Mouse (Mus musculus) lung, adult 2 months (tissue): ENCODE measurements around the gene Dcaf11. TPM values are rescaled to one million over a fixed set of nuclear protein-coding genes. Genes with fewer than 3 reads are reported as not detected.

Experiments used
- DNase-seq: peaks from one replicate; pipeline ENCODE4 v3.0.0; 2022
- H3K4me1 ChIP-seq: fragments of 200-500 bp; 2 replicates; pipeline ENCODE4 v1.6.1; 2011; ENCODE audit warnings: low read length; ENCODE audit not compliant: control insufficient read depth, insufficient read depth
- H3K4me3 ChIP-seq: fragments of 200-500 bp; replicated peaks from 2 replicates; pipeline ENCODE3; 2011; ENCODE audit warnings: low read depth, mild to moderate bottlenecking, control low read depth, low read length; ENCODE audit errors: extremely low read depth
- CTCF ChIP-seq: fragments of 200-500 bp; IDR thresholded peaks from 2 replicates; pipeline ENCODE4 v1.5.1; 2011; ENCODE audit warnings: mild to moderate bottlenecking, low read length, control low read depth; ENCODE audit not compliant: insufficient read depth
- POLR2A ChIP-seq: fragments of 200-500 bp; IDR thresholded peaks from 2 replicates; pipeline ENCODE4 v1.6.1; 2011; ENCODE audit warnings: low read depth, mild to moderate bottlenecking, control low read depth, low read length, borderline replicate concordance; ENCODE audit errors: extremely low read depth
- WGBS: fragments of 180-500 bp; shearing (Covaris S2); methylation state at CpG from one replicate; pipeline ENCODE4 v1.1.7; 2018; 5-methylcytosine and 5-hydroxymethylcytosine counted together
- polyA plus RNA-seq: library from polyadenylated mRNA; depleted of rRNA; stranded (reverse); fragments of >200 nt; gene quantifications from 2 replicates; pipeline ENCODE4 v1.2.3, GENCODE M21; 2012

The Dcaf11 gene
- polyA plus RNA-seq, 1 experiment, result 124 TPM

DNA sequence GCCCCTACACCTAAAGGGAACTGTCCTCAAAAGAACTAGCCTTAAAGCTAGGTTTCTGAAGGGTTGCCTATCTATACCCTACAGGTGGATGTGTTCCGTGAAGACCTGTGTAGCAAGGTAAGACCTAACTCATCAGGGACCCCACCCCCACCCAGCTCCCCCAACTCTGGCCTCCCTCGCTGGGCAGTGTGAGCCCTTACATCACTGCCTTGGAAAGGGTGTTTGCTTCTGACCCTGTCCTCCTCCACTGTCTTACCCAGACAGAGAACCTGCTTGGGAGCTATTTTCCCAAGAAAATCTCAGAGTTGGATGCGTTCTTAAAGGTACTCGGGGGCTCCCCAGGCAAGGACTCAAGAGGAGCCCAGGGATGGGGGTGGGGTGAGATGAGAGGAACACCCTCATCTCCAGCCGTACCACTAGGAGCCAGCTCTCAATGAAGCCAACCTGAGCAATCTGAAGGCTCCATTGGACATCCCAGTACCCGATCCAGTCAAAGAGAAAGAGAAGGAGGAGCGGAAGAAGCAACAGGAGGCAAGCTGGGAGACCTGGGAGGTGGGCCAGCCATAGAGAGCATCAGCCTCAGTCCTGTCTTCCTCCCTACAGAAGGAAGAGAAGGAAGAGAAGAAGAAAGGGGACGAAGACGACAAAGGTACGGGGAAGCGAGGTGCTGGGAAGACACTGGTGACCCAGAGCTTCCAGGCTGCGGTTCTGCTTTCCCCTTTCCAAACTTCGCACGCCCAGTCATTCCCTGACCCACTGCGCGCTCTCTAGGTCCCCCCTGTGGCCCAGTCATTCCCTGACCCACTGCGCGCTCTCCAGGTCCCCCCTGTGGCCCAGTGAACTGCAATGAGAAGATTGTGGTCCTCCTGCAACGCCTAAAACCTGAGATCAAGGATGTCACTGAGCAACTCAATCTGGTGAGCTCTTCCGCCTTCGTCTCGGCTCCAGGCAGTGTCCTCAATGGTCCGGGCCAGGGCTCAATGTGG, 20.0 kb downstream of the Dcaf11 start:
- 85% methylated on average over 23 of the region's 23 CpGs for whole genome bisulfite sequencing
- no peak for TF ChIP-seq POLR2A
- no peak for TF ChIP-seq CTCF
- H3K4me3 ChIP-seq, result no peak overlapping the region

GRCm38 (mm10) chr14:55580731-55581130, 20.9 kb downstream of the Dcaf11 start:
- WGBS, result 87% methylated on average over 16 of the region's 16 CpGs
- TF ChIP-seq CTCF (no peak), POLR2A (no peak)
- no peak for DNase-seq
- peaks cover 12% of the 10 kb centered on the region for H3K4me1 ChIP-seq
- no peak overlapping the region for H3K4me3 ChIP-seq

More for the DNA sequence above, 20.0 kb downstream of the Dcaf11 start:
- no peak for DNase-seq
- peaks cover 9% of the 10 kb centered on the region for H3K4me1 ChIP-seq

- no peak for DNase-seq
- WGBS, result 75% methylated on average over 9 of the region's 9 CpGs
These were observed 22.3 kb downstream of the Dcaf11 start for GRCm38 (mm10) chr14:55581981-55582681.

DNA sequence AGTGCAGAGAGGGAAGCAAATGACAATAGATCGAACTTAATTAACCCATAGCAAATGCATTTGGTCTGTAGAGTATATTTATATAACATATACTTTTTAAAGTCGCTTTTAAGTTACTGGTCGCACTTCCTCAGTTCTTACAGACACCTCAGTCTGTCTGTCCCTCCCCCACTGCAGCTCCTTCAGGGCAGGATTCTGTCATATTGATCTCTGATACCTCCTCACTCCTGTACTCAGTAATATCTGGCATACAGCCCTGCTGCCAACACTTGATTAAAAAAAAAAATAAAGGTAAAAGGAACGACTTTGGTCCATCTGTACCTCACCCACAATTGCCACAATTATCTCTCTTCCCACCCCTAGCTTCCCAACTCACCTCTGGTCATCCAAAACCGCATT, 24.5 kb downstream of the Dcaf11 start:
- WGBS, result 44% methylated on average over 5 of the region's 5 CpGs
- DNase-seq, result no peak
- Histone ChIP-seq H3K4me1 (peaks cover 6% of the 10 kb centered on the region), H3K4me3 (no peak overlapping the region)
- TF ChIP-seq CTCF, result no peak
- no peak for TF ChIP-seq POLR2A

More at GRCm38 (mm10) chr14:55581981-55582681, 22.3 kb downstream of the Dcaf11 start:
- Histone ChIP-seq H3K4me3 (no peak overlapping the region), H3K4me1 (peaks cover 12% of the 10 kb centered on the region)
- TF ChIP-seq POLR2A (no peak), CTCF (peak; percentile 52)

GRCm38 (mm10) chr14:55584702-55585565, 25.1 kb downstream of the Dcaf11 start, which contains the start of gene Emc9:
Gene Emc9, minus strand, starts transcription at chr14:55585302.
- peaks cover 9% of the 10 kb centered on the region for H3K4me1 ChIP-seq
- peak; percentile 73; the same call in 1 of the 2 replicates for TF ChIP-seq POLR2A
- no peak for TF ChIP-seq CTCF
- WGBS, result 6% methylated on average over 43 of the region's 43 CpGs
- peak; percentile 80 for DNase-seq
- peak within 1 kb of the TSS; percentile 78 for H3K4me3 ChIP-seq

DNA sequence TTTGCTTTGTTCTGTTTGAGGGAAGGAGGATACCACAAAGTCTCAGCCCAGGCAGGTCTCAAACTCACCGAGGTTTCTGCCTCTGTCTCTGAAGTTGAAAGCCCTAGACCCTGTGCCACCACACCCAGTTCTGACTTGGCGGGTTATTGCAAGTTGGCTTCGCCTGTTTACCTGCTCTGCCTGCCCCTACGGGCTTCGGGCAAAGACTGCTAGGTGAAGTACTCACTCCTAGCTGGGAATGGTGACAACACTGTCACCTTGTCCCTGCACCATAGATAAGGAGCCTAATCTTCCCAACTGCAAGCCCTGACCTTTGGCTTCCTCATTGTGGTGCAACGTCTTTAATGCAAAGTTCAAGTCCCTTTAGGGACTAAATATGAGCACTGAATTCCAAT, 25.8 kb downstream of the Dcaf11 start:
- DNase-seq, result peak; percentile 25
- H3K4me1 ChIP-seq, result peaks cover 11% of the 10 kb centered on the region
- H3K4me3 ChIP-seq, result peak overlapping the region; percentile 14
- WGBS, result 45% methylated on average over 6 of the region's 6 CpGs
- no peak for TF ChIP-seq CTCF
- TF ChIP-seq POLR2A, result no peak

- WGBS, result 99% methylated on average over 2 of the region's 2 CpGs
These were observed 26.3 kb downstream of the Dcaf11 start for GRCm38 (mm10) chr14:55586149-55586548.

DNA sequence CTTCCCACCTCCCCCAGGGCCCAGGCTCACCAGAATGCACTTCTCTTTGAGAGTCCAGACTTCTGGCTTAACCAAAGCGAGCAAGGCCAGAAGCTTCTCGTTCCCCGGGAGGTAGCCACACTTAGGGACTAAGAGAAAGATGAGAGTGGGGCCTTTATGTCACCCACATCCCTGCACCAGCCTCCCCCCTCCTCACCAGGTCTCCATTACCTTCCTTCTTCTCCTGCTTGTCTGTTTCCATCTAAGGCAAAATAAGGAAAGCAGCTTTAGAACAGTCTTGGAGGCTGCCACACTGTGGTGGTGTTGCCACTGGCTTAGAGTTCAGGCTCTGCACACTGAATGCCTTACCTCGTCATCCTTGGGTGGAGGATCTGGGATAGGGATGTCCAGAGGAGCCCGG, 29.5 kb downstream of the Dcaf11 start:
- H3K4me3 ChIP-seq, result no peak overlapping the region
- no peak for DNase-seq
- peaks cover 25% of the 10 kb centered on the region for H3K4me1 ChIP-seq
- TF ChIP-seq POLR2A (no peak), CTCF (no peak)
- WGBS, result 92% methylated on average over 5 of the region's 5 CpGs

More at GRCm38 (mm10) chr14:55586149-55586548, 26.3 kb downstream of the Dcaf11 start:
- TF ChIP-seq POLR2A (no peak), CTCF (no peak)
- H3K4me1 ChIP-seq, result peaks cover 11% of the 10 kb centered on the region
- DNase-seq, result no peak
- H3K4me3 ChIP-seq, result no peak overlapping the region

GRCm38 (mm10) chr14:55589771-55590448, 30.1 kb downstream of the Dcaf11 start:
- no peak for DNase-seq
- TF ChIP-seq POLR2A (no peak), CTCF (no peak)
- Histone ChIP-seq H3K4me1 (peaks cover 21% of the 10 kb centered on the region), H3K4me3 (peak overlapping the region; percentile 84)
- 66% methylated on average over 11 of the region's 11 CpGs for WGBS
